Mouse (Mus musculus): ENCODE measurements around the gene Pex5l.

Pex5l gene

DNA sequence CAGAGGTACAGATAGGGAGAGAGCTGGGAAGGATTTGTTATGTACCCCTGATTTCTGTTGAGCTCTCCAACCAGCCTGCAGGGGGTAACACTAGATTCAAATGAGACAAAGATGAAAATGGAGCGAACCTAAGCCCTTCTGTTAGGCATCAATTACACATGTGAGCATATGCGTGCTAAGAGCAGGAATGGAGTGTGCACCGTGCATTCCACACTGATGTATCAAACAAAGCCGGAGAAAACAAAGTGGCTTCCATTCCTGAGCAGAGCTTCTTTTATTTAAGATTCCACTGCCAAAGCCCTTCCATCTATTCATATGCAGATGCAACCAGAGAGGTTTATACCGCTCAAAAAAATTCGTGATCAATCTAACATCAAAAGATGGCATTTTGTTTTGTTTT, 79.5 kb downstream of the Pex5l start:
- no peak for DNase-seq (ENCODE audit: low spot score in 2 of 2)

DNA sequence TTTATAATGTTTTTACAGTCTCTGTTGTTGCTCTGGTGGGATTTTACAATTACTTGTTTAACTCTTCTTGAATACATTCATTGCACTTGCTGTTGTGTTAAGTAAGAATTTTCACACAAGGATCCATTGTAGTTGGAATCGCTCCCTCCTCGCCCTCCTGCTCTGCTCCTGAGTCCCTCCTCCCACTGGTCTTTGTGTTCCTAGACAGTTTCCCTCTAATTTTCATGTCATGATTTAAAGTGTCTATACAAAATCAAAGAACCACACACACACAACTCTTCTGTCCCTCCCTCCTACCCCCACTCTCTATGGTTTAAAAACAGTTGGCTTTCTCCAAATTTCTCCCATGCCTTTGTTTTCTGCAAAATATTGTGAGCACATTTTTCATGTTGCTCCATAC, 81.6 kb downstream of the Pex5l start:
- no peak for DNase-seq (ENCODE audit: low spot score in 2 of 2)

DNA sequence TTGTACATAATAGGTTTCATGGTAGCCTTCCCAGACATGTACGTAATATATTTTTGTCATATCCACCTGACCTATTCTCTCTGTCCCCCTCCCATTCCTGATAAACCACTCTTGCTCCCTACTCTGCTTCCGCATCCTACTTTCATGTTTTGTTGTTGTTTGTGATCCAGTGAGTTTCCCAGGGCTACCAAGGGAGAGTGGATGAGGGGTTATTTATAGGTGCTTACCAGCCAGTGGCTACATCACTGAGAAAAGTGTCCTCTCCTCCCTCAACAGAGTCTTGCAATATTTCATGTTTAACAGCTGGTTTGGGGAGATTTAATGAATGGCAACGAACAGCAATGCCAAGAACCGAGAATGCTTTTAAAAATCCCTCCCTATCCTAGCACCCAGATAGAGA, 82.0 kb downstream of the Pex5l start:
- DNase-seq (ENCODE audit: low spot score in 2 of 2), result no peak

DNA sequence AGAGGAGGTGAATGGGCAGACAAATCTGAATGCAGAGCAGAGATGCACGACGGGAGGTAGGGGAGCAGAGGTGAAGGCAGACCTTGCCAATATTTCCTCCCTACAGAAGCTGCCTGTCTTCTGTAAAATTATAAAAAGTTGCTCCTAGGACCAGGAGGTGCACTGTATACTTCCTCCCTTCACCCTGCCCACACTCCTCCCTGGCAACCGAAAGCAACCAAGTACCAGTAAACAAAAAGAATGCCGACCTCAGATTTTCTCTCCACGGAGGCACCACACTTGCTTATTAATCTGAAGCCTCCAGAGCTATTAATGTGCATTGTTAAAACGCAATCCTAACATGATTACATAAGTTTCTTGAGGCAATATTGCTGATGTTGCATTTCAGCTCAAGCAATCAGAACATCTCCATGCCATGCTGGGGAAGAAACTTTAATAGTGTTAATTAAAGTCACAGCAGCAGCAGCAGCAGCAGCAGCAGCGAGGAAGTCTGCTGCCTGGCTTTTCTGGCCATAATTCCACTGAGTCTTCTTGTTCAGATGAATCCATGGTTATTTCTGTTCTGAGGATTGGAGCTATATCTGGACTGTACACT, 82.6 kb downstream of the Pex5l start:
- DNase-seq (ENCODE audit: low spot score in 2 of 2), result no peak

DNA sequence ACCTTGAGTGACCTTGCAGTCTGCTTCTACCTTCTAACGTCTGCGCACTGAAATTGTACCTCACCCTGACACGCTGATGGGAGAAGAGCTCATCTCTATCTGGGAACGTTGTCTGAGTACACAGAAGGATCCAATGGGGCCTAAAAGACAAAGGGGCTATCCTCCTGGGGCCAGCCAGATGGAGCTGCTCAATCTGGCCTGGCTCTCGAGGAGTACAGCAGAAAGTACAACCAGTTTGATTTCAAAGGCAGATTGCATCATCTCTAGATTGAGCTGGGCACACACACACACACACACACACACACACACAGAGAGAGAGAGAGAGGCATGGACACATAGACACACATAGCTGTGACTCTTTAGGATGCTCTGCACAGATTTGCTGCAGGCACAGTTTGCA, 94.7 kb downstream of the Pex5l start:
- DNase-seq (ENCODE audit: low spot score in 2 of 2), result no peak

DNA sequence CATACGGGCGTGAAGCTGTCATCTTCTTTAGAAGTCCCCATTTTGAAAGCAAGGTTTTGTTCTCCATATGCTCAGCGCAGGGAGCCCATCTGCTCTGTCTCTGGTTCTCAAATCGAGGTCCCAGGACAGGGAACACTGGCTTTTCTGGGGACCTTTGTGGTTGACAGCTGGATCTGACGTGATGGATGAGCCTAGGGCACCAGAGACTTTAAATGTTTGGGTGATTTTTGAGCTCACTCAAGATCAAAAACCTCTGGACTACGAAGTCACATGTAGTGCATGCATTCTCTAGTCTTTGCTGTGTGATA, 98.3 kb downstream of the Pex5l start:
- DNase-seq (ENCODE audit: low spot score in 2 of 2), result no peak

DNA sequence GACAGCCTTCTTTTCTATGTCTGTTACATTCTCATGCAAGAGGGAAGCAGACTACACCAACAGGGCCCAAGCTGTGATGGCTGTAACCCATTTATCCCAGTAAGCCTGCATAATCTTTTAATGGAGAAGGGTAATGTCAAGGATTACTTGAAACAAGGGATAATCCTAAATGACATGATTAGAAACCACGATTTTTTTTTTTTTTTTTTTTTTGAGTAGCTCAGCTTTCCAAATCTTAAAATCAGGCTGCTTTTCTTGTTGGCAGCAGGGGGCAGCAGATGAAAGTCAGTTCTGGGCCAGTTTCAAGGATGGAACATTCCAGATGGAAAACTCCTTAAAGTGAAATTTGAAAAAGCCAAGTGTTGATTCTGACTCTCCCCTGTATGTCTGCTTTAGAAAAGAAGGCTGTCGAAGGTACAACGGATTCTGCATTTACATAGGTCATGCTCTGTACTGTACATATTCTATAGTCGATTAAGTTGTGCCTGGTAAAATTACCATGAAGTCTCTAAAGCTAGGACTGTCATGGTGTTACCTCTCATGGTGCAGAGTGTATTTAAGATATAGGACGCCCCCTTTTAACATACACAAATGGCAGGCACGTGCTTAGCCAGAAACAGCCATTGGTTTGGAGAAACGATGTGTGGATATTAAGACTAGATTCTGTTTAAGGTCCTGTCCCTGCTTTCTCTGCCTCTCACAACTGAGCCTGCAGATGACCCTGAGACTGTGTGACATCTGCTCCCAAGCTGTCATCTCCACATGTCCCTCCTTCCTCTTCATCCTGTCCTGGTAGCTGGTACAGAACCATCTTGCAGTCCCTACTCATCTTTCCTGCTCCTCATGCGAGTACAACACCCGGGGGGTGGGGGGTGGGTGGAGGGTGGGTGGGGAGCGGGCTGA, 98.9 kb downstream of the Pex5l start:
- peak; percentile 54 to 66 for DNase-seq (ENCODE audit: low spot score in 2 of 2)

DNA sequence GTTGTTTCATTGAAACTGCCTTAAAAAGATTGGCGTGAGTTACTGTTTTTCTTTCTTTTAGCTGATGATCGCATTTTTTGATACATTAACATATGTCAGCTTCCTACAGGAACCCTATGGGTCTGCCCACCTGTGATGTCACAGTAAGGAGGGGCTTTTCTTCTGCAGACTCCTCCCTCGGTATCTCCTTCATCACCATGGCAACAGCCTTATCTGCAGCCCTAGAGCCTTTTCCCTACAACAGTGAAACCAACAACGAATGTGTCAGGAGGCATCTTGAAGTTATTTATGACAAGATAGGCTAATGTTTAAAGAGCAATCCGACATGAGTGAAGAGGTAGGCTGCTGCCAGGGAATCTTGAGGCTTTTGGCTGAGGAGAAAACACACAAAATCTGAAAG, 118.5 kb downstream of the Pex5l start:
- peak in 1 of 2 experiments; percentile 47 for DNase-seq (ENCODE audit: low spot score in 2 of 2)

DNA sequence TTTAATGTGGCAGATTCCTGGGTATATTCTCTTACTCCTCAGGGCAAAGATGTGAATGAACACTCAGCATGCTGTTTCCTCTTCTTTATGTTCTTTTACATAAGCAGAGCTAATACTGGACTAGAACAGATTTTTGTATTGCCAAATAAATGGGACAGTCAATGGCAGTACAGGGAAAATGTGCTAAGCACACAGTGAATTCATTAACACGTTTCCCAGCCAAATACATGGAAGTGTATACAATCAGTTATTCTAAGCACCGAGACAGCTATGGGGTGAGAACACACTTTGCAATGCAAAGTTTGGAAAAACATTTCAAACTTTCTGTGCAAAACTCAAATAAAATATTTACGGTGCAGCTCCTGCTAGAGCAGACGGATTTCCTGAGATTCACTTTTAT, 139.1 kb downstream of the Pex5l start:
- no peak for DNase-seq (ENCODE audit: low spot score in 2 of 2)

DNA sequence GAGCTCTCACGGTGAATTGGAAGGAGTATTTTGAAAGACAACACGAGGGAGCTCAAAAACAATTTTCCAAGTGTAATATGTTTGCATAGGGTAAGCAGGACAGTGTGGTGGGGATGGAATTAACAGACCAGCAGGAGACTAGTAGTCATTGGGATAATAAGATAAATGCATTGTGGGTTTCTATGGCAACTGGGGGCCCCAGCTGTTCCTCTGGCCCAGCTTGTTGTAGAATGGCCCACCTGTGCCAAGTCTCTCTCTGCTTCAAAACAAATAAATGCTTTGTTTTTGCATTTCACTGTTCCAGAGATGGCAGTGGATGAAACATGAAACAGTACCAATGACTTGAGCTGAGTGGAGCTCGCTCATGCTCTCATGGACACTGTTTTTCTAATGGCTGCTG, 141.3 kb downstream of the Pex5l start:
- no peak for DNase-seq (ENCODE audit: low spot score in 2 of 2)

DNA sequence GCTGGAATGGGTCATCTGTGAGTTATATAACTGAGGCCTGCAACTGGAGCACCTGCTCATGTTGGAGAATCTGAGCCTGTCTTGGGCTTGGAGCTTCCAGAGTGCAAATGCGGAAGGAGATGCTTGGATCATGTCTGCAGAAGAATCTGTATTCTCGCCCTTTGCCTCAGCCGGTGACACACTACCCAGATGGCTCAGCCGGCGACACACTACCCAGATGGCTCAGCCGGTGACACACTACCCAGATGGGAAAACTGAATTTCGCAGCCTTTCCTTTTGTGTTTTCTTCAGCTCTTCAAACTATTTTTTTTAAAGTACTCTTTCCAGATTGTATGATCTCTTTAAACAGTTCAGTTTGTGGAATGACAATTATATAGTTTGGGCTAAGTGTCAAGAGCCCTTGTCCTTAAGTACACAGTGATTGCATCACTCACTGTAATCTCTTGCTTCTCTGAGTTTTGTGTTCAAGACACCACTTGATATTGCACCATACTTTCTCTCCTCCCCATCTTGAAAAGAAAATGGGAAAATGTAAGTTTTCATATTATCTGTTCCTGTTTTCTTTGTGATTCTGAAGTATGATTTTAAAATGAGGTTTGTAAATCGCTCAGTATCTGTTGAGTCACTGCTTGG, 142.5 kb downstream of the Pex5l start:
- peak in 1 of 2 experiments; percentile 36 for DNase-seq (ENCODE audit: low spot score in 2 of 2)

DNA sequence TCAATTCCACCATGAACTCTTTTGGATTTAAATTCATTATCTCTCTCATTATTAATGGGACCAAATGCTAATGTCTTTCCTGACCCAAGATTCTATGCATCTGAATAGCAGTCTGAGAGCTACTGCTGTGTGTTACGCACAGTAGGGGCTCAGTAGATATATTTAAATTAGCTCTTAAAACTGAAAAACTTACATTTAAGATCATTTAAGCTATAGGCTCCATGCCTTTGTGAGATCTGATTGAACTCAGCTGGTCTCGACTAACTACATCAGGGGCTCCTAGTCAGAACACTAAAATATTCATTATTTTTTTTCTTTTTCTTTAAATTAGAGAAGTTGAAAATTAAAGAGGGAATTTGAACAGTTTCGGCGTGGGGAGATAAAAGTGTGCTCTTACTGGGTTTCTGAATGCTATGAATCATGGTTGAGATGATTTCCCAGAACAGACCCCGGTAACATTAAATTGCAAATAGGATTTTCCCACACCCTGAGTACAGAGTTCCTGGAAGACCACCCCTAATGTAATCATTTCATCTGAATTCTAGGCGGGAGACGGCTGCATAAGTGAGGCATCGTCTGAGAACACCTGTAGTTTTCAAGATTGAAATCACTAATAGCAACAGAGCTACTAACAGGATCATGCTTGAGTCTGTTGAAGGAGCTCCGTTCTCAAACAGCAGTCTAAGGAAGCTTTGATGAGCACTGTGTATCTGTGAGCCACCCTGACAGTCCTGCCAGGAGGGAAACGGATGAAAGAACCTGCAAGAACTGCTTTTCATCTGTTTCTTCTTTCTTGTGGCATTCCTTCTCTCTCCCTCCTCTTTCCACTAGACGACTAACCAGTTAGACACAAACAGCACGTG, 151.1 kb downstream of the Pex5l start:
- no peak for DNase-seq (ENCODE audit: low spot score in 2 of 2)

DNA sequence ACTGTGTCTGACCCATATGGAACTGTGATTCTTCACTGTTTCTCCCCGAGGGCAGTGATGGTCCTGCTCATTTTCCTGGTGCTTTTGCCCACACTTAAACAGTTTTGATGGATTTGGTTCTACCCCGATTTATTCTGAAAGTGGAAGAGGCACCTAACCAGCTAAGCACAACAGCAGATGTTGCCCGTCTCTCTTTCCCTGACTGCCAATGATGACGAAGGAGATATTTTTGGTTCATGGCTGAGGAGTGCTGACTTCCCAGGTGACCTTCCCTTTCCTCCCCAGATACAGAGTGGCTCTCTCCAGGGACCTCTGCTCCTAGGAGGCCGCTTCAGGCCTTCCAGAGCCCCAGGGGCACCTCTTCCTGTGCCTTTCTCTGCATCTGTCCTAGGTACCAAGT, 155.2 kb downstream of the Pex5l start:
- DNase-seq (ENCODE audit: low spot score in 2 of 2), result no peak

DNA sequence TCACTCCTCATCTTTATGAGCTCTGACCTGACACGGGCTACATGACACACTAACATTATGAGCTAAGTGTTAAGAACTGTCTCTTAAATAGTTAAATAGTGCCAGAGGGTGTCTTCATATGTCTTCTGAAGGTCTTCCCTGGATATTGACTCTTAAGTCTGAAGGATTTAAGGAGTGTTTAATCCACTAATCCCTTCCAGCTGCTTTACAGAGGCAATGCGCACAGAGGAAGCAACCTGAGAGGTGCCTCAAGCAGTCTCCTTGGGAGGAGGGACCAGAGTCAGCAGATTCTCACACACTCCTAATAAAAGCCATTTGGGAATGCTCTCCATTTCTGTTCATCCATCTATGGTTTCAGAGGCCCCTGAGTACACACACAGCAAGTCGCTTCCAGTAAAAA, 157.9 kb downstream of the Pex5l start:
- DNase-seq (ENCODE audit: low spot score in 2 of 2), result no peak

DNA sequence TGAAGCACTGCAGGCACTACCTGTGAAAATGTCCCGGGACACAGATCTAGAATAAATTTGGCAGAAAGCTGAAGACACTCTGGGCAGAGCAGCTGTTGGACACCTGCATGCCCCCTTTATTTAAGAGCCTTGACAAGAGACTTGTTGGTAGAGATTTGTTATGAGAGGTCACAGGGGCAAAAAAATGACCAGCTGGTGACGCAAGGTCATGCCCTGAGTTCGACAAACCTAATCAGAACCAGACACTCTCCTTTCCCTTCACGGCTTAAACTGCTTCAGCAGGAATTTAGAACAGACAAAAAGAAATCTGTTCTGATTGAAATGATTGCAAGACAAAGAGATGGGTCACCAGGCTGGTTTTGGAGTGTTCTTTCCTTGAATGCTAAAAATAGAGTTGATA, 163.1 kb downstream of the Pex5l start:
- no peak for DNase-seq (ENCODE audit: low spot score in 2 of 2)

DNA sequence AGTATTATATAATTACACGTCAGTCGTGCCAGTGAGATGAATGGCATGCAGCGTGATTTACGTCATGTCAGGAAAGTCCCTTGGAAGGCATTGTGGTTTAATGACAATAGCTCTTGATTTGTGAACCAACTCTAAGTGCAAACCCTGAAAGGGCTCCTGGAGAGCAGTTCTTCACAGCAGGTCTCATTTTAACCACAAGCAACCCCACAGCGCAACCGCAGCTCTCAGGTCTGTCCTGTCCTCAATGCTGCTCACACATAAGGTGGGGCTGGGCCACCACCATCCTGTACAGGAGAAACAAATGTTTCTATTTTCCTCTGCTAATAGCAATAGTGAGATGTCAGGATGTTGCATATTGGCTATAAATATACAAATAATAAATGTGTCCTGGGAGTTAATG, 163.8 kb downstream of the Pex5l start:
- no peak for DNase-seq (ENCODE audit: low spot score in 2 of 2)

DNA sequence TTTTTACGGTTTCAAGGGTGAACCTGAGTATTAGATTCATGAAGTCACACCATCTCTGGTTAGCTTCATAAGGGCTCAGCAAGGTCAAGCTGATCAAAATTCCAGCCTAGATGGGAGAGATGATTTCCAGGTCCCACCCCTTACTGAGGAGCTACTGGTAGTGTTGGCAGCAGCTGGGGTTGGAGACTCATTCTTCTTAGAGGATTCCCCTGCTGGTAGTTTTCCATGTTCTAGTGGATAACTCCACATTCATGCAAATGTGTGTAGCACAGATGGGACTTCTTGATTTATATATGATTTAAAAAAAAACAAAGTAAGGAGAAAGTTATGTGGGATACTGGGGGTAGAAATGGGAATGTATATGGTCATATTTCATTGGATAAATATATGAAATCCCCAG, 172.8 kb downstream of the Pex5l start:
- no peak for DNase-seq (ENCODE audit: low spot score in 2 of 2)

DNA sequence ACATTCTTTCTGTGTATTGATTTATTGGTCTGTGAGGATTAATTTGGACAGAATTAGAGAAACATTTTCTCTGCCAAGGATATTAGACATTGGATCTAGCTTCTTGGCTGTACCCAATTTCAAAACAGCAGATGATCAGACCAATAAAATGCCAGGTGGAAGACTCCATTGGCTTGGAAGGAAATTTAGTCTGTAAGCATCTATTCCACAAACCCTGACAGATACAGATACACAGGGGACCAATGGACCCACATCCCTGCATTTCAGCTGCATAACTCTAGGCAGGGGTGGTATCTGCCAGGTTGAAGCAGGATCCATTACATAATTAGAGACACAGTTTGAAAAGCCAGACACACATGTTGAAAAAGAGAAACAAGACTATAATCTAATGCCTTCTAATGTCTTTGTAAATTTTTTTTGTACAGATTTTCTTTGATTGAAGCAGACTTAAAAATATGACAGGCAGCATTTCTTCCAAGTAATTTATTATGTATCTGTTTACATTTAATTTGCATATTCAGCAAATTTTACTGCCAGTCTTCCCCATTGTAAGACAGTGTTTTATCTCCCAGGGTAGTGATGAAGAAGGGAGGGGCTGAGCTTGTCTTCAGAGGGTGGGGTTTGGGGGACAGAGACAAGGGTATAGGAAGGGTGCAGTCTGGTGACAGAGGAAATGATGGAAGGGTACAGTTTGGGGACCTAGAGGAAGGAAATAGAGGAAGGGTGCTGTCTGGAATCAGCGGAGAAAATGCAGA, 174.2 kb downstream of the Pex5l start:
- no peak for DNase-seq (ENCODE audit: low spot score in 2 of 2)

DNA sequence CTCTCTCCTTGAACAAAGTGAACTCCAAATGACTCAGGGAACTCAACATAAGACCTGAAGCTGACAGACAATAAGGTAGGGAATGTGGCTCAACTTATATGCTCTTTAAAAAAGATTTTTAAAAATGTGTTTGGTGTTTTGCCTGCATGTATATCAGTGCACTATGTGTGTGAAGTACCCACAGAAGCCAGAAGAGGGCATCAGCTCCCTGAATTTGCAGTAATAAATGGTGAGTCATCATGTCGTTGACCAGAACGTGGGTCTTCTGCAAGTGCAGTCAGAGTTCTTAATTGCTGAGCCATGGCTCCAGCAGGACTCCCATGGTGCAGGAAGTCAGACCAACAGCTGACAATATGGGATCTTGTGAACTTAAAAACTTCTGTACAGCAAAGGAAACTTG, 177.5 kb downstream of the Pex5l start:
- no peak for DNase-seq (ENCODE audit: low spot score in 2 of 2)

DNA sequence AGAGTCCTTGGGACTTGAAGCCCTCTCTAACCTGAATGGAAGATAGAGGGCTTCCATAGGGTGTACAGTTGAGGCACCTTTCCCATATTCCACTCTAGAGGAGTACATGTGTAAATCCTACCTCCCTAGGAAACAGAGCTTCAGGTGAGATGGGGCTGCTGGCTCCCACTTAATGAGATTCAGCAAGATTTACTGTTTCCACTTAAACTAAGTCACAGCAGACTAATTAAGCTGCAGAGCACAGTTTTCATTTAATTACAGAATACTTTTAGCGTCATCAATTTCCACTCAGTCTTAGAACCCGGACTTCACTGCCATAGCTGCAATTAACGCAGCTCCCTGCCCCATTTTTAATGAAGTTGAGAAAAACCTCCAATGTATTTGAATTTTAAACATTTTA, 181.6 kb downstream of the Pex5l start:
- DNase-seq (ENCODE audit: low spot score in 2 of 2), result no peak

DNA sequence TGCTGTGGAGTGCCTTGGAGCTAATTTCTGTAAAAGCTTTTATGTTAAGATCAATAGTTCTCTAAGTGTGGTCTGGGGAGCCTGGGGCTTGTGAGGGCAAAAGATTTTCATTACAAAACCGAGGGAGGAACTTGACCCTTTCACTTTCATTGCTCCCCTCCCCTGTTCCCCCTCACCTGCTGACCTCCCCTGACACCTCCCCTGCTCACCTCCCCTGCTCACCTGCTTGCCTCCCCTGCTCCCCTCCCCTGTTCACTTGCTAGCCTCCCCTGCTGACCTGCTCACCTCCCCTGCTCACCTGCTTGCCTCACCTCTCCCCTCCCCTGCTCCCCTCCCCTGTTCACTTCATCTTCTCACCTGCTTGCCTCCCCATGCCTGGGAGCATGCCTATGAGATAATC, 191.7 kb downstream of the Pex5l start:
- no peak for DNase-seq (ENCODE audit: low spot score in 2 of 2)

DNA sequence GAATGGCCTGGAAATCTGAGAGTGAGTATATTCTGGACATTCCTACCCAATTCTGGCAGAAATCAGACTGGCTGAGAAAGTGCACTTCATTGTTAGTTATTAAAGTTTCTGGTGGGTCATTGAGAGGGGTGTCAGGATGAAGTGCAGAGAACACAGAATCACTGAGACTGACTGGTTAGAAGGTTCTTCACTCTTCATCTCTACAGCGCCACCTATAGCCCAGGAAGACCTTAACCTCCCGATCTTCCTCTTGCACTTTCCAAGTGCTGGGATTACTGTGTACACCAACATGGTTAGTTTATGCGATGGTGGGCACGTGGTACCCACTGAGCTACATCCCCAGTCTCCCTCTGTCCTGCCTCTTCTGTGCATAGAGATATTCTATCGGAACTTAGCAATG, 195.6 kb downstream of the Pex5l start:
- no peak for DNase-seq (ENCODE audit: low spot score in 2 of 2)

Data from right cerebral cortex, postnatal 10 days (tissue).